Mouse (Mus musculus) kidney, adult 2 months (tissue): ENCODE data around the gene Arvcf. TPM values are rescaled to one million over a fixed set of nuclear protein-coding genes. Genes with fewer than 3 reads are reported as not detected.

Experiments used
- DNase-seq: peaks from one replicate; pipeline ENCODE4 v3.0.0; 2021
- H3K27ac ChIP-seq: fragments of 200-500 bp; 2 replicates; pipeline ENCODE4 v1.5.1; 2012; ENCODE audit warnings: low read depth, low read length, control low read depth, inconsistent platforms; ENCODE audit not compliant: insufficient read depth
- H3K27me3 ChIP-seq: fragments of 200-500 bp; replicated peaks from 2 replicates; pipeline ENCODE4 v1.6.1; 2012; ENCODE audit warnings: mild to moderate bottlenecking, moderate library complexity, low read length, inconsistent platforms; ENCODE audit not compliant: control insufficient read depth, insufficient read depth
- H3K36me3 ChIP-seq: fragments of 200-500 bp; 2 replicates; pipeline ENCODE4 v1.6.1; 2012; ENCODE audit warnings: mild to moderate bottlenecking, moderate library complexity, low read length, inconsistent platforms; ENCODE audit not compliant: control insufficient read depth, insufficient read depth
- H3K4me1 ChIP-seq: fragments of 200-500 bp; 2 replicates; pipeline ENCODE4 v1.6.1; 2011; ENCODE audit warnings: low read length; ENCODE audit not compliant: control insufficient read depth, insufficient read depth
- H3K4me3 ChIP-seq: fragments of 200-500 bp; 2 replicates; pipeline ENCODE4 v1.5.1; 2011; ENCODE audit warnings: mild to moderate bottlenecking, low read depth, low read length, control low read depth; ENCODE audit not compliant: insufficient read depth
- CTCF ChIP-seq: fragments of 200-500 bp; conservative IDR thresholded peaks from 2 replicates; pipeline ENCODE4 v1.5.1; 2011; ENCODE audit warnings: low read depth, mild to moderate bottlenecking, control low read depth, low read length, moderate library complexity, mixed read lengths; ENCODE audit not compliant: insufficient read depth, insufficient read length
- POLR2A ChIP-seq: fragments of 200-500 bp; IDR thresholded peaks from one replicate; pipeline ENCODE4 v1.6.1; 2011; ENCODE audit warnings: low read depth, low read length, control low read depth
- WGBS: fragments of 180-500 bp; shearing (Covaris S2); methylation state at CpG from one replicate; pipeline ENCODE4 v1.1.7; 2018; 5-methylcytosine and 5-hydroxymethylcytosine counted together
- polyA plus RNA-seq: library from polyadenylated mRNA; depleted of rRNA; stranded (reverse); fragments of >200 nt; gene quantifications from 2 replicates; pipeline ENCODE4 v1.2.3, GENCODE M21; 2012

Arvcf gene
- polyA plus RNA-seq, 1 experiment: 94.2 TPM

DNA sequence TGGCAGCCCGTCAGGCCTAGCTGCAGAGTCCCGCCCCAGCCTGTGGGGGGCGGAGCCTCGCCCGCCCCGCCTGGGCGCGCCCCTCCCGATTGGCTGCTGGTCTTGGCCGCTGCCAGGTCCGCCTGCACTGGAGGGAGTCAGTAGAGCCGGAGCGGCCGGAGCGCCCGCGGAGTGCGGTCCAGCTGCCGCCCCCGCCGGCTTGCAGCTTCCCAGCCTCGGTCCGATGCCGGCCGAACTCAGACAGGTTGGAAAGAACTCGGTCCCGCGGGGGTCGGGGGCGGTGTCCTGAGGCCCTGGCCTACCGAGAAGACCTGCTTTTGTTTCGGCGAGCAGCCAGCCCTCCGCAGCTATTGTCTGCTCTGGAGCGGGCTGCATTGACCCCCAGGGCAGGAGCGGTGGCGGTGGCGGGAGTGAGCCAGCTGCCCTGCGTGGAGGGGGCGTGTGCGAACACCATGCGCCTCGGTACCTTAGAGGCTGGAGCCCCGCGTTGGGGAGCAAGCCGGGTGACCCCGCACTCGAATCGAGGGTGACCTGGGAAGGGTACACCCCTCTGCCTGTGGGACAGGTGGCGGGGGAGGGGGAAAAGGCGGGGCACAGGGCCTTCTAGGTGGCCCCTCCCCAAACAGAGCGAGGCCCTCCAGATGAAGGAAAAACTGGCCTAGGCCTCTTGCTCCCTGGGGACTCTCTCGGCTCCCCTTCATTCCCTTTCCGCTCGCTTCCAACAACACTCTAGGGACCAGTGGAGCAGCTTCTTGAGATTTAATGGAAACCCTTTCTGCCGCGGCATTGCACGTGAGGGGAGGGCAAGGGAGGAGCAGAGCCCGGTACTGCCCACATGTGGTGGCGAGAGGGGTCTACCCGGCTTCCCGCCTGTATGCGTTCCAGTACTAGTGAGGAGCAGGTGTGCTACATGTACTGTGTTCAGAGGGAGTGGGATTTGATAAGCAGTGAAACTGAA is 44.8 kb downstream of the Arvcf start:
- peak; percentile 95 for DNase-seq
- 2% methylated on average over 63 of the region's 63 CpGs for WGBS
- Histone ChIP-seq H3K4me1 (peaks cover 19% of the 10 kb centered on the region), H3K4me3 (peak overlapping the region; percentile 69), H3K27me3 (no peaks in the 10 kb centered on the region), H3K36me3 (no peaks in the 10 kb centered on the region), H3K27ac (peak overlapping the region; percentile 49)
- TF ChIP-seq CTCF (no peak; the same call in 1 of the 2 replicates), POLR2A (peak; percentile 73)

DNA sequence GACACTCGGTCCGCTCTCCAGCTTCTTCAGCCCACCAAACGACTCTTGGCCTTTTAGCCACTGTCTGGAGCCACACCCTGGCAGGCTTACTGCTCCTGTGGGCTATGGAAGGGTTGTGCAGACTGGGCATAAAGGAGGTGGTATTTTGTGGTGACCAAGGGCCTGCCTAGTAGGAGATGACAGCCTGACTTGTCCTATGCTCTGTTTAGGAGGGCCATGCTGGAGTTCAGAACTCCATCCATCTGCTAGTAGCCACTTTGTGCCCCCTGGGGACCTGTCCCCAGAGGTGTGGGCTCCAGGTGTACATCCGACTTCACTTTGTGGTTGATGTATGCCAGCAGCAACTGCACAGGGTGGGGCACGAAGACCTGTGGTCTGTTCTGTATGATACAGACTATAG is 45.6 kb downstream of the Arvcf start:
- H3K4me3 ChIP-seq: peak overlapping the region; percentile 69
- no peak for DNase-seq
- H3K4me1 ChIP-seq: peaks cover 19% of the 10 kb centered on the region
- no peaks in the 10 kb centered on the region for H3K36me3 ChIP-seq
- no peak for TF ChIP-seq CTCF
- no peak for TF ChIP-seq POLR2A
- no peaks in the 10 kb centered on the region for H3K27me3 ChIP-seq
- H3K27ac ChIP-seq: no peak overlapping the region
- 61% methylated on average over 5 of the region's 5 CpGs for WGBS

DNA sequence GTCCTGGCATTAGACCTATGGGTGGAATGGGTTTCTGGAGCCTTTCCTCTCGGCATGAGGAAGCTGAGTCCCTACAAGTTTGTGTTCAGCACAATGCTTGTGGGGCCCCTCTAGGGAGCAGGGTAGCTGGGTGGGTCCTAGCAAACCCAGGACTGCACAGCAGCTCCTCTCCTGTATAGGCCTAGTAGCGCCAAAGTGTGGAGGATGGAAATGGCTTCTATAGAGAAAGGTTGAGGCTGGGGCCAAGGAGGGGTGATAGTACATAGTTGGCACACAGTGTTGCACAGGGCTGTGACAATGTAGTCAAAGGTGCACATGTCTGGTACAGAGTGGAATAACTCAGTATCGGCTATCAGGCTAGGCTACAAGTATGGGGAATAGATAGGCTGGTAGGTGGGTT is 46.1 kb downstream of the Arvcf start:
- WGBS: 83% methylated on average over 3 of the region's 3 CpGs
- Histone ChIP-seq H3K27me3 (no peaks in the 10 kb centered on the region), H3K36me3 (no peaks in the 10 kb centered on the region), H3K4me1 (peaks cover 19% of the 10 kb centered on the region), H3K27ac (no peak overlapping the region), H3K4me3 (peak overlapping the region; percentile 69; the same call in 1 of the 2 replicates)
- TF ChIP-seq POLR2A: no peak
- TF ChIP-seq CTCF: no peak
- no peak for DNase-seq

DNA sequence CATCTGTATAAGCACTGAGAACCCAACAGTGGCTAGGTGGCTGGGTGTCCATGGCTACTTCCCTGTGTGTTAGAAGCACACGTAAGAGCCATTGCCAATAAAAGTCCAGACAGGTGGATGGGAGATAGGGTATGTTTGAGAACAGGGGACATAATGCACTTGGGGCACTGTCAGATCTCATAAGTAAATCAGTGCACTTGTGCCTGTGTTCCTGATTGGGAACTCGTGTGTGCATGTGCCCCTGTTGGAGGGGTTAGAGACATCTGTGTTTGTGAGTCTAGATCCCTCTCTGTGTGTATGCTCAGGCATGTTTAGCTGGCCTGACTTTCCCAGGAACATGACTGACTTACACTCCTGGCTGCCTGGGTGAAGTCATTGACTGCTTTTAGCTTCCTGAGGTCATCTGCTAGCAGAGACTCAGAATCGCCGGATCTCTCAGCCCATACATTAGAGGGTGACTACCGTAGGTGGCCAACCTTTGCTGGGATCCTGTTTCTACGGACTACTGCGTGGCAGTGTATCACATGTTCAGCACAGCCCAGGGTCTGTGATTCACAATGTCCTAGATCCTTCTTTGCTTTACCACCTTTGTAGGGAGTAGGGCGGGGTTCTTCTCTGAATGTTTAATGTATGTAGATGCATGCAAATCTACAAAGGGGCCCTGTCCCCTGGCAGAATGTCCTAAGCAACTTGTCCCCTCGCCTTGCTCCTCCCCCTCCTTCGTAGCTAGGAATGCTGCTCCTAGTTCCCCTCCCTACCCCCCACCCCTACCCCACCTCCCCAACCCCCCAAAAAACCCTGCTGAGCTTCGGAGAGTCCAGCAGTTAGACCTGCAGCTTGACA is 47.0 kb downstream of the Arvcf start:
- peaks cover 19% of the 10 kb centered on the region for H3K4me1 ChIP-seq
- 48% methylated on average over 11 of the region's 11 CpGs for WGBS
- 0 out of 2 replicates have a peak overlapping the region, but pooled peaks have one; percentile 18 for H3K27ac ChIP-seq
- H3K27me3 ChIP-seq: no peaks in the 10 kb centered on the region
- no peaks in the 10 kb centered on the region for H3K36me3 ChIP-seq
- no peak for DNase-seq
- no peak overlapping the region for H3K4me3 ChIP-seq
- no peak for TF ChIP-seq CTCF
- no peak for TF ChIP-seq POLR2A

DNA sequence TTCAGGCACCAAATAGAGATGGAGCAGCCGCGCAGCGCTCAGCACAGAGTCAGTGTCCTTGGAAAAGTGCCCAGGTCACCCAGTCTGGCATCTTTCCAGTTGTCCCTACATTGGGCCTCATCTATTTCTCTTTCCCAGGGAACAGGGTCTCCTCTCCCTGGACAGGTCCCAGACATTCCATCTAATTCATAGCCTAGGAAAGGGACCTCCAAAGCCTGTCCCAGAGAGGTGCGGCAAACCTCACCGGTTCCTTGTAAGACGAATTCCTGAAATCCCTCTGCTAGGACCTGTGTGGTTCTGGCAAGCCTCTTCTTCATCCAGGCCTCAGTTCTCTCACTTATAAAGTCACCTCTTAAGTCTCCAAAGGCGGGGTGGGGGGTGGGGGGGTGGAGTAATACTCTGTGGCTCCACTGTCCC is 47.6 kb downstream of the Arvcf start:
- WGBS: 45% methylated on average over 6 of the region's 7 CpGs
- H3K4me1 ChIP-seq: peaks cover 16% of the 10 kb centered on the region
- no peak for TF ChIP-seq CTCF
- no peak for TF ChIP-seq POLR2A
- peak; percentile 68 for DNase-seq
- H3K36me3 ChIP-seq: no peaks in the 10 kb centered on the region
- H3K27me3 ChIP-seq: no peaks in the 10 kb centered on the region
- no peak overlapping the region for H3K4me3 ChIP-seq
- peak overlapping the region; percentile 67 for H3K27ac ChIP-seq

DNA sequence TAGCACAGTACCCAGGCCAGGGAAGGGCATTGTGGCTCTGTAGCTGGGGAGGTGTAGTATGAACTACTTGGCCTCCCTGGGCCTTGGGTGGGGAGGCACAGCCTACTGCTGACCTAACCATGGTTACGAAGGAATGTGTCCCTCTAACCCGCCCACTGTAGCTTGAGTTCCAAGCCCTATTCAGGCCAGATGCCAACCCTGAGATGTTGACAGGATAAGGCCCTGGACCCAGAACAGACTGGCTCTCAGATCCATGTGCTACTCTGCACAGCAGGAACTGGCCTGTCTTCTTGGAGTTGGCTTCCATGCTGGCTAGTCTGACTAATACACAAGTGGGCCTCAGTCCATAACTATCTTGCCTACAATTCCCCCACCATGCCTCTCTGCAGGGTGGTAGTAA is 48.2 kb downstream of the Arvcf start:
- no peak for TF ChIP-seq POLR2A
- TF ChIP-seq CTCF: no peak
- Histone ChIP-seq H3K4me3 (no peak overlapping the region), H3K27ac (peak overlapping the region; percentile 67), H3K36me3 (no peaks in the 10 kb centered on the region), H3K27me3 (no peaks in the 10 kb centered on the region), H3K4me1 (peaks cover 16% of the 10 kb centered on the region)
- WGBS: 15% methylated on average over 2 of the region's 2 CpGs
- peak; percentile 84 for DNase-seq
